Mouse (Mus musculus) spleen, adult 2 months (tissue): Measurements from ENCODE around the gene Capn7. TPM values are rescaled to one million over a fixed set of nuclear protein-coding genes. Genes with fewer than 3 reads are reported as not detected.
A peak's percentile ranks its signal among the peaks of the same experiment; 100 is the strongest.

Experiments
- DNase-seq, 2 experiments: peaks; one replicate each; pipeline versions ENCODE4 v3.0.0 to v3.0.0-alpha.2; 2012 to 2021; ENCODE audit warnings: low spot score in 2 of 2, low read depth in 1 of 2
- H3K27ac ChIP-seq: fragments of 200-500 bp; 2 replicates; pipeline ENCODE4 v1.5.1; 2012; ENCODE audit warnings: low read length, inconsistent platforms; ENCODE audit not compliant: insufficient read depth
- H3K27me3 ChIP-seq: fragments of 200-500 bp; 2 replicates; pipeline ENCODE4 v1.6.1; 2012; ENCODE audit warnings: mild to moderate bottlenecking, moderate library complexity, low read length, inconsistent platforms; ENCODE audit not compliant: control insufficient read depth, insufficient read depth
- H3K36me3 ChIP-seq: fragments of 200-500 bp; 2 replicates; pipeline ENCODE4 v1.6.1; 2012; ENCODE audit warnings: mild to moderate bottlenecking, low read length, inconsistent platforms; ENCODE audit not compliant: control insufficient read depth, insufficient read depth
- H3K4me1 ChIP-seq: fragments of 200-500 bp; 2 replicates; pipeline ENCODE4 v1.6.1; 2011; ENCODE audit warnings: inconsistent platforms; ENCODE audit not compliant: control insufficient read depth, insufficient read depth, insufficient read length
- H3K4me3 ChIP-seq: fragments of 200-500 bp; 2 replicates; pipeline ENCODE4 v1.5.1; 2011; ENCODE audit warnings: mild to moderate bottlenecking, inconsistent platforms; ENCODE audit not compliant: insufficient read depth, insufficient read length; ENCODE audit errors: extremely low read depth
- CTCF ChIP-seq: fragments of 200-500 bp; IDR thresholded peaks from 2 replicates; pipeline ENCODE4 v1.5.1; 2011; ENCODE audit warnings: mild to moderate bottlenecking, inconsistent platforms; ENCODE audit not compliant: insufficient read depth, insufficient read length, insufficient replicate concordance; ENCODE audit errors: extremely low read depth
- POLR2A ChIP-seq: fragments of 200-500 bp; IDR thresholded peaks from 2 replicates; pipeline ENCODE4 v1.6.1; 2011; ENCODE audit warnings: low read depth, low read length, inconsistent platforms
- WGBS: fragments of 180-500 bp; shearing (Covaris S2); methylation state at CpG from one replicate; pipeline ENCODE4 v1.1.7; 2018; 5-methylcytosine and 5-hydroxymethylcytosine counted together
- polyA plus RNA-seq: library from polyadenylated mRNA; depleted of rRNA; stranded (reverse); fragments of >200 nt; gene quantifications from 2 replicates; pipeline ENCODE4 v1.2.3, GENCODE M21; 2012

Capn7 gene
- polyA plus RNA-seq, 1 experiment, result 7.8 TPM

- no peaks in the 10 kb centered on the region for H3K4me1 ChIP-seq
- H3K27me3 ChIP-seq, result no peaks in the 10 kb centered on the region
- TF ChIP-seq POLR2A (no peak), CTCF (no peak)
- H3K27ac ChIP-seq, result no peak overlapping the region
- 85% methylated on average over 2 of the region's 2 CpGs for WGBS
- peaks cover 32% of the 10 kb centered on the region for H3K36me3 ChIP-seq
- H3K4me3 ChIP-seq, result no peak overlapping the region
- DNase-seq, result no peak
These were observed 25.8 kb downstream of the Capn7 start for GRCm38 (mm10) chr14:31362236-31362635.

DNA sequence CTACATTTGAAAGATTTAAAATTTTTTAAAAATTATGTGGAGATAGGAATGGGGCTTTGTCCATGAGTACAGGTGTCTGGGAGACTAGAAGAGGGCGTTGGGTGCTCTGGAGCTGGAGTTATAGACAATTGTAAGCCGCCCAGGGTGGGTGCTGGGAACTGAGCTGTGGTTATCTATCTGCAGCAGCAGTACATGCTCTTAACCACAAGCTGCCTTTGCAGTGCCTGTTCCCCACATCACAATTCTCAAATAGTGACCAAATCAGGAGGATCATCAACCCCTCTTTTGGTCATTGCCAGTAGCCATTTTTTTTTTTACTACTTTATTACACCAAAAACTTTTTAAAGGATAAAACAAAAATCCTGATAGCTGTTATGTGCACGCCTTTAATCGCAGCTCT is 28.2 kb downstream of the Capn7 start:
- H3K27me3 ChIP-seq, result no peaks in the 10 kb centered on the region
- no peaks in the 10 kb centered on the region for H3K4me1 ChIP-seq
- no peak overlapping the region for H3K4me3 ChIP-seq
- 90% methylated on average over 4 of the region's 4 CpGs for WGBS
- DNase-seq, result no peak
- no peak overlapping the region for H3K27ac ChIP-seq
- TF ChIP-seq POLR2A (no peak), CTCF (no peak)
- peaks cover 39% of the 10 kb centered on the region for H3K36me3 ChIP-seq

DNA sequence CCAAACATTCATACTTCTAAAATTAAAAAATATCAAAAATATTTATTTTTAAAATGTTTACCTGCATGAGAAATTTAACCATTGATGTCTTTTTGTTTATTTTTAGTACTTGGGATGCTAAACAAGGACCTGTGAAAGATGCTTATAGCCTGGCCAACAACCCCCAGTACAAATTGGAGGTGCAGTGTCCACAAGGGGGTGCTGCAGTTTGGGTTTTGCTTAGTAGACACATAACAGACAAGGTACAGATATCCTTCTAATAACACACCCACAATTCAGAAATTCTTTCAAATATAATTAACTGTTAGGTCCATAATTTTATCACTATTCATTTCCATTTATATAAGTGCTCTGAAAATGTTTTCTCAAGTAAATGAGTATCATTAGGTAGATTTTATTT is 28.9 kb downstream of the Capn7 start:
- no peak overlapping the region for H3K4me3 ChIP-seq
- DNase-seq, result peak; percentile 60 to 82
- TF ChIP-seq POLR2A, result no peak
- peak; percentile 53; the same call in 1 of the 2 replicates for TF ChIP-seq CTCF
- no peak overlapping the region for H3K27ac ChIP-seq
- no peaks in the 10 kb centered on the region for H3K4me1 ChIP-seq
- H3K27me3 ChIP-seq, result no peaks in the 10 kb centered on the region
- peaks cover 42% of the 10 kb centered on the region for H3K36me3 ChIP-seq

DNA sequence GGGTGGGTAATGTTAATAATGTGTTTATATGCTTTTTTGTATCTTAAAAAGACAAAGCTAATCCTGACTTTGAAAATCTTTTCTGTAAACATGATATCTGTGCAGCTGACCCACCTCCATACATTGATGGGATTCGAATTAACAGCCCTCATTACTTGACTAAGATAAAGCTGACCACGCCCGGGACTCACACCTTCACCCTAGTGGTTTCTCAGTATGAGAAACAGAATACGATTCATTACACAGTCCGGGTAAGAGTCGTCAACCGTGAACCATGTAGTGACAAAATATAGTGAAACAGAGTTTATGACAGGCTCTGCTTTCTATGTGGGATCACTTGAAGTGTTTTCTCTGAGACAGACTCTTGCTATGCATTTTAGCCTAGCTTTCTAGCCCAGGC is 31.5 kb downstream of the Capn7 start:
- H3K36me3 ChIP-seq, result peaks cover 46% of the 10 kb centered on the region
- H3K4me1 ChIP-seq, result no peaks in the 10 kb centered on the region
- 76% methylated on average over 7 of the region's 7 CpGs for WGBS
- H3K27me3 ChIP-seq, result no peaks in the 10 kb centered on the region
- no peak for DNase-seq
- no peak overlapping the region for H3K4me3 ChIP-seq
- H3K27ac ChIP-seq, result no peak overlapping the region
- no peak for TF ChIP-seq POLR2A
- TF ChIP-seq CTCF, result no peak

- 92% methylated on average over 3 of the region's 3 CpGs for WGBS
- H3K36me3 ChIP-seq, result peaks cover 46% of the 10 kb centered on the region
- H3K27me3 ChIP-seq, result no peaks in the 10 kb centered on the region
These were observed 32.9 kb downstream of the Capn7 start for GRCm38 (mm10) chr14:31369377-31369776.

DNA sequence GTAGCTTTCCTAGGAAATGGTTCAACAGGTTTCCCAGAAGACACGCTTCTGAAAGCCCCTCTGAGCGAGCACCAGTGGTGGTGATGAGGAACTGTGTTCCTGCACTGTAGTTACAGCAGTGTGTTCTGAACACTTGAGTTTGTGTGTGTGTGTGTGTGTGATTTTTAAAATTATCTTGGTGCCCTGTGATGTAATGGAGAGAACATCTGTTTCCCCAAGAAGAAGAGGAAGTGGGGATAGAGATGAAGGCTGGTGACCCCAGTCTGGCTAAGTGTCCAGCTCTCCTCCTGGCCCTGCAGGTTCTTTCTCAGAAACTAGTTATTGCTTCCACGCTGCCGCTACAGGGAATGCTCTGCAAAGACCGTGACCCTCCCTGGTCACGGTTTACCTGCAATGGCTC is 38.0 kb downstream of the Capn7 start:
- Histone ChIP-seq H3K4me1 (peaks cover 2% of the 10 kb centered on the region; the same call in 1 of the 2 replicates), H3K27me3 (no peaks in the 10 kb centered on the region), H3K36me3 (peaks cover 71% of the 10 kb centered on the region), H3K27ac (0 out of 2 replicates have a peak overlapping the region, but pooled peaks have one; percentile 13), H3K4me3 (no peak overlapping the region)
- no peak for TF ChIP-seq POLR2A
- TF ChIP-seq CTCF, result no peak
- no peak for DNase-seq
- WGBS, result 86% methylated on average over 6 of the region's 6 CpGs

More at GRCm38 (mm10) chr14:31369377-31369776, 32.9 kb downstream of the Capn7 start:
- Histone ChIP-seq H3K4me3 (no peak overlapping the region), H3K27ac (no peak overlapping the region), H3K4me1 (no peaks in the 10 kb centered on the region)
- no peak for TF ChIP-seq CTCF
- TF ChIP-seq POLR2A, result no peak
- DNase-seq, result no peak

DNA sequence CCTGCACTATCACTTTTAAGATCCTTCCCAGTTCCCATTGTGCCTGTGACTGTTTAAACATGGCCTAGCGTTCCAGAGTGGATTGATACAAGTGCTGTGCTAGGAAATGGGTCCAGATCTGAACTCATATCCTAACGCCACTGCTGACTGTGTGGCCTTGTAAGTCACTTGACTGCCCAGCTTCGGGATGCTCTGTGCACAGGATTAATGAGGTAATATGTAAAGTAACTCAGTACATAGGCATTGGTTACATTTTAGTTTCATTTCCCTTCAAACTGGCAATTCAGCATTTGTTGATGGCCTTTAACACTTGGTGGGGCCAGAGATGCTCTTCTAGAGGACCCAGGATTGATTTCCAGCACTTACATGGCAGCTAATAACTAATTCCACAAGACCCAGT is 39.9 kb downstream of the Capn7 start:
- H3K36me3 ChIP-seq, result peaks cover 56% of the 10 kb centered on the region
- H3K4me1 ChIP-seq, result peaks cover 2% of the 10 kb centered on the region; the same call in 1 of the 2 replicates
- TF ChIP-seq POLR2A (no peak), CTCF (no peak)
- WGBS, result 72% methylated on average over 3 of the region's 3 CpGs
- H3K27me3 ChIP-seq, result no peaks in the 10 kb centered on the region
- no peak for DNase-seq
- H3K4me3 ChIP-seq, result no peak overlapping the region
- H3K27ac ChIP-seq, result 0 out of 2 replicates have a peak overlapping the region, but pooled peaks have one; percentile 20

GRCm38 (mm10) chr14:31382276-31382675 is 45.8 kb downstream of the Capn7 start:
- Histone ChIP-seq H3K27ac (no peak overlapping the region), H3K4me1 (peaks cover 6% of the 10 kb centered on the region; the same call in 1 of the 2 replicates), H3K36me3 (peaks cover 29% of the 10 kb centered on the region), H3K4me3 (no peak overlapping the region), H3K27me3 (no peaks in the 10 kb centered on the region)
- no peak for DNase-seq
- 86% methylated on average over 8 of the region's 8 CpGs for WGBS
- no peak for TF ChIP-seq POLR2A
